Mouse (Mus musculus) heart, embryonic 14.5 days (tissue): Measurements from ENCODE around the gene Mindy1. TPM values are rescaled to one million over a fixed set of nuclear protein-coding genes. Genes with fewer than 3 reads are reported as not detected.
"Not testable (repeated sequence)": the region's sequence is repeated elsewhere in the genome, so short reads cannot be mapped to it uniquely, and the experiment has no call there.

Experiments
- ATAC-seq: fragments of 200-750 bp; cut with Nextera tagmentation; 2 replicates; pipeline ENCODE4 v1.8.0; 2017; ENCODE audit warnings: low read depth, moderate TSS enrichment; ENCODE audit not compliant: insufficient number of reproducible peaks, insufficient read depth, low FRiP score
- H3K27ac ChIP-seq, 2 experiments: fragments of 200-500 bp in 1 of 2; fragments of 300-500 bp in 1 of 2; sonication (generic) in 1 of 2; replicated peaks in 1 of 2; 2 replicates each; pipeline ENCODE4 v1.5.1; 2012 to 2014; ENCODE audit warnings: low read depth in 2 of 2, low read length in 2 of 2, control low read depth in 1 of 2, mild to moderate bottlenecking in 1 of 2, mixed read lengths in 1 of 2; ENCODE audit not compliant: control insufficient read depth in 1 of 2, insufficient read depth in 1 of 2
- H3K27me3 ChIP-seq: fragments of 300-500 bp; sonication (generic); 2 replicates; pipeline ENCODE4 v1.6.1; 2014; ENCODE audit warnings: mild to moderate bottlenecking, low read length, control low read depth; ENCODE audit not compliant: control insufficient read depth, insufficient read depth
- H3K36me3 ChIP-seq: fragments of 300-500 bp; sonication (generic); 2 replicates; pipeline ENCODE4 v1.6.1; 2014; ENCODE audit warnings: mild to moderate bottlenecking, control low read depth, low read length, mixed read lengths; ENCODE audit not compliant: control insufficient read depth, insufficient read depth
- H3K4me1 ChIP-seq, 2 experiments: fragments of 200-500 bp in 1 of 2; fragments of 300-500 bp in 1 of 2; sonication (generic) in 1 of 2; 2 replicates each; pipeline ENCODE4 v1.6.1; 2012 to 2014; ENCODE audit warnings: low read length in 2 of 2, control low read depth in 1 of 2, mixed read lengths in 1 of 2; ENCODE audit not compliant: control insufficient read depth in 2 of 2, insufficient read depth in 2 of 2
- H3K4me2 ChIP-seq: fragments of 300-500 bp; sonication (generic); 2 replicates; pipeline ENCODE4 v1.6.1; 2014; ENCODE audit warnings: mild to moderate bottlenecking, low read length
- H3K4me3 ChIP-seq, 2 experiments: fragments of 200-500 bp in 1 of 2; fragments of 300-500 bp in 1 of 2; sonication (generic) in 1 of 2; 2 replicates each; pipeline ENCODE4 v1.5.1; 2012 to 2014; ENCODE audit warnings: low read length in 2 of 2, mild to moderate bottlenecking in 2 of 2, control low read depth in 1 of 2, low read depth in 1 of 2, moderate library complexity in 1 of 2; ENCODE audit not compliant: control insufficient read depth in 1 of 2, insufficient read depth in 1 of 2
- H3K9ac ChIP-seq: fragments of 300-500 bp; sonication (generic); 2 replicates; pipeline ENCODE4 v1.6.1; 2014; ENCODE audit warnings: mild to moderate bottlenecking, low read length
- H3K9me3 ChIP-seq: fragments of 300-500 bp; sonication (generic); 2 replicates; pipeline ENCODE4 v1.6.1; 2016; ENCODE audit warnings: low read length, control low read depth; ENCODE audit not compliant: control insufficient read depth
- WGBS: fragments of 180-500 bp; shearing (Covaris S2); extraction: QIAGEN DNeasy Blood & Tissue Kit; methylation state at CpG from one replicate; pipeline ENCODE4 v1.1.7; 2014; 5-methylcytosine and 5-hydroxymethylcytosine counted together
- polyA plus RNA-seq: library from polyadenylated mRNA; unstranded; fragments of >200 nt; fragmentation: Nextera tagmentation; extraction: Ambion mirVana; gene quantifications from 2 replicates; pipeline ENCODE4 v1.2.1, GENCODE M21; 2014

Mindy1 gene
- polyA plus RNA-seq, 1 experiment from 2014 or later: 28.8 TPM

DNA sequence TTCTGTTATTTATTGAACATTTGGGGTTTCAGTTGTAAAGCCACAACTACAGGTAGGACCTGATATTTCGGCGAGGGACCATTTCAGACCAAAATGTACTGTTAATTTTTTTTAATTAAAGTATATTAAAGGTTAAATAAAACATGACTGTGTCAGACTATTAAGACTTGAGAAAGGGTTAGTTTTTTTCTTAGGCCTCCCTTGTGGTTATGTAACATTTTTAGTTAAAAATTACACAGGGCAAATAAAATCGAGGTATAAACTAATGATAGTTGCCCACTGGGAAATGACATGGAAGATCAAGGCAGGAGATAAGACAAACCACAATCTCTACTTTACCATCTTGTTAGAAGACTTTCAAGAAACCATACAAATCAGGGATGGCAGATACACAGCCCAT lies 42.3 kb downstream of the Mindy1 start:
- H3K27ac ChIP-seq: no peak overlapping the region
- no peak for ATAC-seq
- 86% methylated on average over 3 of the region's 3 CpGs for WGBS
- H3K9me3 ChIP-seq: no peaks in the 10 kb centered on the region
- no peak overlapping the region for H3K4me2 ChIP-seq
- peaks cover 88% of the 10 kb centered on the region for H3K36me3 ChIP-seq
- peaks cover 9 to 10% of the 10 kb centered on the region in 2 experiments for H3K4me1 ChIP-seq
- H3K4me3 ChIP-seq: no peak overlapping the region
- no peak overlapping the region for H3K9ac ChIP-seq
- no peaks in the 10 kb centered on the region for H3K27me3 ChIP-seq

DNA sequence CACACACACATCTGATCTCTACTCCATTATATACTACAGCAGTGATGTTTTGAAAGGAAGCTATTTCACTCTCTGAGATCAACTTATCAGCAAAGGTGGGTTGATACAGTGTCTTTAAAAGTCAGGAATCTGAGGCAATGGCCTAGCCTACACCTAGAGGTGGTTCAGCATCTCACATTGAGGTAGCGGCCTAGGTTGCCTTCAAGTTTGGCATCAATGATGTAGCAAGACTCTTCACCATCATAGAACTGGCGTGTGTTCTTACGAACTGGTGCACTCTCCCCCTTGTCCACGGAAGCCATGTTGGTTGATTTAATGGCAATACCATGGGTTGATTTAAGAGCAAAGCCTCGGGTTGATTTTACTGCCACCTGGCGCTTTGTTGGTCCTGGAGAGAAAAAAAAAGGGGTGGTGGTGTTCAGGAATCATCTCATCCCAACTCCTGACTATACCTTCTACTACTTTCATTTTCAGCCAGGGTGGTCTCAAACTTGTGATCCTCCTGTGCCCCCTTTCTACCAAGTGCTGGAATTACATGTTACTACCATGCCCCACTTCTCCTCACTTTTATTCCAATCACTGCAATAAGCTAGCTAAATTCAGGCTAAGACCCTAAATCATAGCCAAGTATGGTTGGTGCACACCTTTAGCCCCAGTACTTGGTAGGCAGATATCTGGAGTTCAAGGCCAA lies 43.5 kb downstream of the Mindy1 start:
- Histone ChIP-seq H3K4me1 (no peaks in the 10 kb centered on the region), H3K36me3 (peaks cover 99% of the 10 kb centered on the region), H3K27me3 (no peaks in the 10 kb centered on the region), H3K9me3 (no peaks in the 10 kb centered on the region), H3K9ac (no peak overlapping the region), H3K4me2 (no peak overlapping the region), H3K27ac (no peak overlapping the region), H3K4me3 (no peak overlapping the region)
- 91% methylated on average over 6 of the region's 6 CpGs for WGBS
- no peak for ATAC-seq

DNA sequence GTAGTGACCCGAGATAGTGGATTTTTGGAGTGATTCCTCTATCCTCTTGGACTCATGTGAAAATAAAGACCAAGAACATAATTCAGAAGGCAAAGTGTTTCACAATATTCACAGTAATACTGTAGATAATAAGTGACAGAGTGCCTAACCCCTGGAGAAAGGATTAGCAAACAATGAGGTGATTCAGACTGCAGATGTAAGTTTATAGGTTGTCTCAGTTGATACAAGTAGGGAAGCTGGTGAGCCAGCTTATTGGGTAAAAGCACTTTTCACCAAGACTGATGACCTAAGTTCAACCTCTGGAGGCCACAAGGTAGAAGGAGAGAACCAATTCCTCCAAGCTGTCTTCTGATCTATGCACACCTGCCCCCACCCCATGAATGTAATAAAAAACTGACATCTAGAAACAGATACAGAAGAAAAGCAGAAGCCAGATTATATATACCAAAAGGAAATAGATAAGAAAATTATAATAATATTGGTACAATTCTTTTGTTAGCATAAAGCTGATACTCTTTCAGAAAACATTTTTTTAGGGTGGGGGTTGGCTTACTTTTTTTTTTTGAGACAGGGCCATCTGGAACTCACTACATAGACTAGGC lies 47.8 kb downstream of the Mindy1 start:
- Histone ChIP-seq H3K4me2 (no peak overlapping the region), H3K27ac (no peak overlapping the region), H3K36me3 (peaks cover 98% of the 10 kb centered on the region), H3K4me1 (no peaks in the 10 kb centered on the region), H3K4me3 (no peak overlapping the region), H3K9ac (no peak overlapping the region), H3K27me3 (no peaks in the 10 kb centered on the region), H3K9me3 (no peaks in the 10 kb centered on the region)
- no peak for ATAC-seq
- WGBS: 87% methylated on average over 1 of the region's 1 CpGs

DNA sequence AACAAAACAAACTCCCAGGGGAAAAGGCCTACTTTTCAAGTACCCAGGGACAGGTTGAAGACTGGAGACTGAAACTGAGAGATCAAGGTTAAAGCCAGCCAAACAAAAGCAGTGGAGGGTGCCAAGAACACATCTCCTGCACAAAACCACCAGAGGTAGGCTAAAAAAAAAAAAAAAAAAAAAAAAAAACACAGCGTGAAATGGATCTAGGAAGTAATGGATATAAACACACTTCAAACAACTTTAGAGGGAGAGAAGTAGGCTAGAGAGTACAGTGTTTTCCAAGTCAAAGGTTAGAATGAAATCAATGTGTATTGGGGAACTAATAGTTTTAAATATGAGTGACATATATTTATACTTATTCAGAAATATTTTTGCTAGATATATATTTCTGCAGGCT lies 50.4 kb downstream of the Mindy1 start:
- 80% methylated on average over 1 of the region's 1 CpGs for WGBS
- Histone ChIP-seq H3K36me3 (peaks cover 97% of the 10 kb centered on the region), H3K27ac (no peak overlapping the region), H3K9me3 (no peaks in the 10 kb centered on the region), H3K4me3 (no peak overlapping the region), H3K4me1 (no peaks in the 10 kb centered on the region), H3K4me2 (no peak overlapping the region), H3K27me3 (no peaks in the 10 kb centered on the region), H3K9ac (no peak overlapping the region)
- ATAC-seq: no peak

DNA sequence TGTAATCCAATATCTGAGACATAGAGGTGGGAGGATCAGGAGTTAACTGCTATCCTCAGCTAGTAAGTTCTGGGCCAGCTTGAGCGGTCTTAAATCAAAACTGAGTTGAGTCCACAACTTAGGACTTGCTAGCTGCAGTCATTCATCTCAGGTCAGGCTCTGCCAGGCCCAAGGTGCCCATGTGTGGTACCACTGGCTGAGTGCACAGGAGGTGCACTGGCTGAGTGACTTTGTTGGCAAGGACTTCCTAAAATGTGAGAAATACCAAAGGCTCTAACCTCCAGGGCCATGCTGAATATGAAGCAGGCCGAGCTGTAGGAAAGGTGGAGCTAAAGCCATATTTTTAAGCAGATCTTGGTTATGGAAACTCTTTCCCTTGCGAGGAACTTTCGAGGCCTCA lies 56.2 kb downstream of the Mindy1 start:
- Histone ChIP-seq H3K36me3 (peaks cover 99% of the 10 kb centered on the region), H3K4me1 (no peaks in the 10 kb centered on the region), H3K27ac (no peak overlapping the region), H3K4me2 (no peak overlapping the region), H3K27me3 (no peaks in the 10 kb centered on the region), H3K9me3 (no peaks in the 10 kb centered on the region), H3K9ac (no peak overlapping the region), H3K4me3 (no peak overlapping the region)
- no peak for ATAC-seq
- WGBS: 91% methylated on average over 4 of the region's 4 CpGs

DNA sequence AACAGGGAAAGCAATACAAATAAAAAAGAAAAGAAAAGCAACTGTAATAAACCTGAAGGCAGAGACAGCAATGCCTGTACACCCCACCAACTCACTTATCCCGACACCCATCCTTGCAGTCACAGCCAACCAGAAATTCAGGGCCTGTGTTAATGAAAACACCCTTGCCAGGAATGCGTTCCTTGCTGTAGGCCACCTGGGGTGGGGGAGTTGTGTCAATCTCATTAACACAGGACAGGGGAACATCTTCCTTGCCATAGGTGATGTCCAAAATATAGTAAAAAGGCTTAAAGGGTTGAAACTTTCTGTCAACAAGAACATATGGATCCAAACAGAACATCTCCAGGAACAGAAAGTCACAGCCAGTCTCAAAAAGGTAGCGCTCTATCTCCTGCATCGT lies 57.1 kb downstream of the Mindy1 start:
- ATAC-seq: no peak
- H3K27ac ChIP-seq: no peak overlapping the region
- no peak overlapping the region for H3K4me3 ChIP-seq
- no peaks in the 10 kb centered on the region for H3K4me1 ChIP-seq
- no peak overlapping the region for H3K9ac ChIP-seq
- no peaks in the 10 kb centered on the region for H3K27me3 ChIP-seq
- H3K4me2 ChIP-seq: no peak overlapping the region
- peaks cover 98% of the 10 kb centered on the region for H3K36me3 ChIP-seq
- WGBS: 95% methylated on average over 4 of the region's 4 CpGs
- no peaks in the 10 kb centered on the region for H3K9me3 ChIP-seq

DNA sequence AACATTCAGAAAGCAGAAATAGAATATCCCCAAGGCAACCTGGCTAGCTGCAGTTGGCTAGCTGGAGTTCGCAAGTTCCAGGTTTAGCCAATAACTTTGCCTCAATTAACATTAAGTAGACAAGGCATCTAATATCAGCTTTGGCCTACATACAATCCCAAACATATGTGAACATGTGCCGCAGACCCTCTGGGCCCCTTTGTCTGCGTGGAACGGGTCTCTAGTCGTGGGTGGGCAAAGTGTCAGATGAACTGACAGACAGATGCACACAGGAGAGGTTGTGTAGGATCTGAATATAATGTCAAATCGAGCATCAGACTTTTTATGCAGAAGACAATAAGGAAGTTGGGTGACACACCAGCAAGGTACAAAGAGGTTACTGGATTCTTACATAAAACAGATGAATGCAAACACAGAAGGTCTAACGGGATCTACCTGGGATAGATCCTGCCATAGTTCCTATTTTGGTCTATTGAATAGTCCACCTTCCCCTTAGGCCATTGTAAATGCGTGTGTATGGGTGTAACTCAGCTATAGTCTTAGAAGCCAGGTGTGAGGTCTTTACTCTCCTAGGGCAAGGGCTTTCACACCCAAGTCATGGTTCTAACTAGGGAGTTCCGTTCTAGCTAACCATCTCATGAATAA lies 62.3 kb downstream of the Mindy1 start:
- not testable (repeated sequence) for ATAC-seq, H3K9me3 ChIP-seq, H3K27me3 ChIP-seq, H3K4me2 ChIP-seq, H3K9ac ChIP-seq, H3K4me1 ChIP-seq, H3K4me3 ChIP-seq, H3K27ac ChIP-seq
- H3K36me3 ChIP-seq: peaks cover 94% of the 10 kb centered on the region
- 98% methylated on average over 9 of the region's 9 CpGs for WGBS
